Mouse (Mus musculus) kidney, adult 2 months (tissue): Measurements from ENCODE around the gene Anks1.

Source experiments
- CTCF ChIP-seq: fragments of 200-500 bp; conservative IDR thresholded peaks from 2 replicates; pipeline ENCODE4 v1.5.1; 2011; ENCODE audit warnings: low read depth, mild to moderate bottlenecking, control low read depth, low read length, moderate library complexity, mixed read lengths; ENCODE audit not compliant: insufficient read depth, insufficient read length
- POLR2A ChIP-seq: fragments of 200-500 bp; IDR thresholded peaks from one replicate; pipeline ENCODE4 v1.6.1; 2011; ENCODE audit warnings: low read depth, low read length, control low read depth

- TF ChIP-seq CTCF: no peak
- TF ChIP-seq POLR2A: no peak
Measured at GRCm38 (mm10) chr17:28029308-28029707, 120.2 kb downstream of the Anks1 start.
